Comparison of ENCODE assay signal across 8 mouse cellular contexts in the genomic region with DNA sequence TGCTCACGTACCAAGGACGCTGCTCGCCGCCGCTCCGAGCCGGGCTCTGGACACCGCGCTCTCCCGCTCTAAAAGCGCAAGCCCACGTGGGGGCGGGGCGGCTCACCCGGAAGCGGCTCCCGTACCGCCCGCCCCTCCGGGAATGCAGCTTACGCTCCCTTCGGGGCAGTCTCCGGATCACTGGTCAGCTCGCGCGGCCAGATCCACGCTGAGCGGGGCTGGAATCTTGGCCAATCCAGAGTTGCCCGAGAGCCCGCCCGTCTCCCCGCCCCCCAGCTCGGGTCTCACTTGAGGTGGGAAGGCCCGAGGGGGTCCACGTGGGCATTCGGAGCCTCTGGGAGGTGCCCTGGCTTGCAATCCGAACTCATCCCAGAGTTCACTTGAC. TPM values are rescaled to one million over a fixed set of nuclear protein-coding genes. Genes with fewer than 3 reads are reported as not detected.
A peak's percentile ranks its signal among the peaks of the same experiment; 100 is the strongest.
DNase-seq lines count a peak whose midpoint lies in the region; ATAC-seq lines count a peak whose summit lies in the region.

TSS of gene Alad (minus strand) at position 70 of the 385 bp plus-strand sequence.

- H3K27ac ChIP-seq in hindbrain, embryonic 13.5 days, result peak within 1 kb of the TSS; percentile 86

- peak within 1 kb of the TSS; percentile 87 for H3K9ac ChIP-seq in hindbrain, embryonic 13.5 days

- peak within 1 kb of the TSS; percentile 64 for H3K4me2 ChIP-seq in hindbrain, embryonic 13.5 days

- H3K4me3 ChIP-seq in hindbrain, embryonic 13.5 days, result peak within 1 kb of the TSS; percentile 78

- H3K36me3 ChIP-seq in hindbrain, embryonic 13.5 days, result no peaks in the 10 kb centered on the region

- under 1% methylated on average over 37 of the region's 37 CpGs for WGBS in hindbrain, embryonic 13.5 days

- peak; percentile 88 for ATAC-seq in hindbrain, embryonic 13.5 days (ENCODE audit: low FRiP score)

- DNase-seq in WW6 (ENCODE audit: low read depth, low spot score), result peak; percentile 57
- DNase-seq in cerebellum, postnatal 25 days, result peak; percentile 89 to 94
- DNase-seq in frontal cortex, postnatal 25 days (ENCODE audit: low spot score in 2 of 2), result peak; percentile 65 to 75
- DNase-seq in left cerebral cortex, adult 11 months (ENCODE audit: low spot score), result peak; percentile 63
- DNase-seq in lung, postnatal 4 days, result peak; percentile 90 to 94
- DNase-seq in retina, postnatal 1 day, result peak; percentile 93
- peak; percentile 85 for DNase-seq in thymus, postnatal 4 days

- peaks cover 41% of the 10 kb centered on the region for H3K4me1 ChIP-seq in hindbrain, embryonic 13.5 days (replicated peaks)

- no peaks in the 10 kb centered on the region for H3K27me3 ChIP-seq in hindbrain, embryonic 13.5 days

- no peaks in the 10 kb centered on the region for H3K9me3 ChIP-seq in hindbrain, embryonic 13.5 days

RNA-seq across cellular contexts. Expression of gene Alad, which starts in this region (rescaled TPM):
- polyA plus RNA-seq in hindbrain, embryonic 13.5 days (2015; fragmentation: Nextera tagmentation; extraction: Ambion mirVana), result 64.2 and 66.1 TPM in 2 replicates

Comparison
In these comparisons a context has a peak if more than half of its experiments do, and no peak if none do; other contexts are left out.
1. Peak in every context shown above with its lines: DNase-seq, ATAC-seq, H3K4me3 ChIP-seq and H3K27ac ChIP-seq.